In the genomic region with DNA sequence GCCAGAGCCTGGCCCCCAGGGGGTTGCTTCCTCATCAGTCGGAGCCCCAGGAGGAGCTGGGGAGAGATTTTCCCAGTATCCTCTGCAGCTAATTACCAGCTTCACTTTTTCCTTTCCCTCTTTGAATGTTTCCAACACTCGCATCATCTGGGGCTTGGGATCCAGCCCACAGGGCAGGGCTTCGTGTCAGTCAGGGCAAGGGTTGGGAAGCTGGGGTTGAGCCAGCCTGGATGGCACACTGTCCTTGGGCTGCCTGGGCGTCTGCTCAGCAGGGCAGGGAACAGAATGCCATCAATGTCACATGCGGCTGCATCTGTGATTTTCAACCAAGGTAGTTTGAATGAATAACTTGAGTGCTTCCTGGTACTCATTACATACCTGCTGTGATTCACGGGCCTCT, we compare ENCODE assay signal across 9 mouse cellular contexts. TPM values are rescaled to one million over a fixed set of nuclear protein-coding genes. Genes with fewer than 3 reads are reported as not detected.
DNase-seq lines count a peak whose midpoint lies in the region; TF ChIP-seq lines count a peak whose summit lies in the region.
"Had no signal": no experiment of that assay in that cellular context is flagged by ENCODE, and none has a peak within 500 bp of the region (broad histone marks: within the 10 kb centered on the region; RNA-seq: fewer than 3 reads in every experiment).

No protein-coding gene starts in this region.

- intact Hi-C loops in left cerebral cortex, postnatal 4 days (cut with DNase I), result no loop called here

- no peak for TF ChIP-seq CTCF in brain, embryonic 14.5 days (IDR thresholded peaks at IDR 0.05; ENCODE audit: borderline replicate concordance, extremely low read depth, insufficient read depth, insufficient read length)

- no peak for TF ChIP-seq POLR2A in brain, embryonic 14.5 days (IDR thresholded peaks at IDR 0.05; ENCODE audit: borderline replicate concordance, extremely low read depth, insufficient read depth, insufficient read length, poor library complexity, severe bottlenecking)

- peak; percentile 40 for DNase-seq in gastrocnemius, postnatal 25 days
- DNase-seq in gastrocnemius, postnatal 4 days (ENCODE audit: low spot score in 2 of 2), result no peak
- DNase-seq in left cerebral cortex, postnatal 4 days, result peak; percentile 68
- no peak for DNase-seq in left cerebral cortex, adult 8-10 months (ENCODE audit: low spot score in 2 of 2)
- peak; percentile 60 for DNase-seq in brain, embryonic 14.5 days (ENCODE audit: low read depth)
- peak; percentile 10 for DNase-seq in telencephalon, adult 2 months (ENCODE audit: low read depth, low spot score)
- no peak for DNase-seq in heart, adult 9 months (ENCODE audit: low spot score in 2 of 2)
- DNase-seq: cerebellum, adult 11-12 months; thymus, postnatal 36 days had no signal

RNA-seq across cellular contexts. Expression of gene Tle3, which starts 52.4 kb away (rescaled TPM):
- total RNA-seq in gastrocnemius, postnatal 25 days (2021), result 1 to 10 TPM; 7.9 to 10.0 TPM
- total RNA-seq in gastrocnemius, postnatal 4 days (2021), result 10 to 100 TPM; 35.0 to 47.8 TPM
- 100 to 1,000 TPM; 102 to 112 TPM for total RNA-seq in left cerebral cortex, postnatal 4 days (2021)
- 10 to 100 TPM; 37.4 to 53.8 (median 44.7) TPM for total RNA-seq in left cerebral cortex, adult 8-10 months (2022)
- 108 and 121 TPM in 2 replicates for polyA plus RNA-seq in brain, embryonic 14.5 days (2012; rRNA removed)

Comparison
In these comparisons a context has a peak if more than half of its experiments do, and no peak if none do; other contexts are left out.
1. DNase-seq: peak in gastrocnemius, postnatal 25 days (single experiment), left cerebral cortex, postnatal 4 days (single experiment), brain, embryonic 14.5 days (single experiment) and telencephalon, adult 2 months (single experiment); none in gastrocnemius, postnatal 4 days (0 of 2), left cerebral cortex, adult 8-10 months (0 of 2) and heart, adult 9 months (0 of 2).